Mouse (Mus musculus) neural tube, embryonic 14.5 days (tissue): ENCODE results near the gene Nectin3. TPM values are rescaled to one million over a fixed set of nuclear protein-coding genes. Genes with fewer than 3 reads are reported as not detected.

Experiments used
- ATAC-seq: fragments of 200-750 bp; cut with Nextera tagmentation; 2 replicates; pipeline ENCODE4 v1.8.0; 2017; ENCODE audit warnings: low read depth, mild to moderate bottlenecking, moderate TSS enrichment, moderate library complexity
- H3K27ac ChIP-seq: fragments of 300-500 bp; sonication (generic); 2 replicates; pipeline ENCODE4 v1.5.1; 2014; ENCODE audit warnings: low read depth, mild to moderate bottlenecking, control low read depth, low read length, moderate library complexity, mixed read lengths
- H3K27me3 ChIP-seq: fragments of 300-500 bp; sonication (generic); 2 replicates; pipeline ENCODE4 v1.6.1; 2014; ENCODE audit warnings: low read length; ENCODE audit not compliant: control insufficient read depth, insufficient read depth
- H3K36me3 ChIP-seq: fragments of 300-500 bp; sonication (generic); 2 replicates; pipeline ENCODE4 v1.6.1; 2014; ENCODE audit warnings: low read length, mixed read lengths; ENCODE audit not compliant: control insufficient read depth, insufficient read depth
- H3K4me1 ChIP-seq: fragments of 300-500 bp; sonication (generic); 2 replicates; pipeline ENCODE4 v1.6.1; 2014; ENCODE audit warnings: low read length; ENCODE audit not compliant: control insufficient read depth, insufficient read depth
- H3K4me2 ChIP-seq: fragments of 300-500 bp; sonication (generic); 2 replicates; pipeline ENCODE4 v1.6.1; 2014; ENCODE audit warnings: mild to moderate bottlenecking, low read depth, low read length, control low read depth
- H3K4me3 ChIP-seq: fragments of 300-500 bp; sonication (generic); 2 replicates; pipeline ENCODE4 v1.5.1; 2014; ENCODE audit warnings: low read depth, low read length, control low read depth, mixed read lengths
- H3K9ac ChIP-seq: fragments of 300-500 bp; sonication (generic); replicated peaks from 2 replicates; pipeline ENCODE4 v1.6.1; 2014; ENCODE audit warnings: low read depth, mild to moderate bottlenecking, control low read depth, low read length, mixed read lengths
- H3K9me3 ChIP-seq: fragments of 300-500 bp; sonication (generic); 2 replicates; pipeline ENCODE4 v1.6.1; 2016; ENCODE audit warnings: low read length; ENCODE audit not compliant: control insufficient read depth
- WGBS: fragments of 180-500 bp; shearing (Covaris S2); extraction: QIAGEN DNeasy Blood & Tissue Kit; methylation state at CpG from one replicate; pipeline ENCODE4 v1.1.7; 2014; 5-methylcytosine and 5-hydroxymethylcytosine counted together
- polyA plus RNA-seq: library from polyadenylated mRNA; unstranded; fragments of >200 nt; fragmentation: Nextera tagmentation; extraction: Ambion mirVana; gene quantifications from 2 replicates; pipeline ENCODE4 v1.2.1, GENCODE M21; 2014

Nectin3 gene
- polyA plus RNA-seq, 1 experiment from 2014 or later: 29.5 TPM

DNA sequence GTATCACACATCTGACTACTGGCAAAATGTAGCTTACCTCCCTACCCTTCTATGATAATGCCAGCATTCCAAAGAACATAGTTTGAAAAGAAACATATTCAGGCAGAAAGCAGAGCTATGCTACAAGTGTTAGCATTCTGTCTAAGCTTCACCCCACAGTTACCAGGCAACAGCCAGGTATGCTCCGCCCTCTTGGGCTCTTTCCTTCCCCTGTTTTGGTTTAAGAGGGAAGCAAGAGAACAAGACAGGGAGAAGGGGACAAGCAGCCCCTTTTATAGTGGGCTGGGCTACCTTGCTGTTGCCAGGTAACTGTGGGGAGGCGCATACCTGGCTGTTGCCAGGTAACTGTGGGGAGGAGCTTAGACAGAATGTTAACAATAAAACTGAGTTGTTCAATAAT lies 4.0 kb upstream of the Nectin3 start:
- H3K4me2 ChIP-seq: no peak overlapping the region
- WGBS: 87% methylated on average over 2 of the region's 2 CpGs

DNA sequence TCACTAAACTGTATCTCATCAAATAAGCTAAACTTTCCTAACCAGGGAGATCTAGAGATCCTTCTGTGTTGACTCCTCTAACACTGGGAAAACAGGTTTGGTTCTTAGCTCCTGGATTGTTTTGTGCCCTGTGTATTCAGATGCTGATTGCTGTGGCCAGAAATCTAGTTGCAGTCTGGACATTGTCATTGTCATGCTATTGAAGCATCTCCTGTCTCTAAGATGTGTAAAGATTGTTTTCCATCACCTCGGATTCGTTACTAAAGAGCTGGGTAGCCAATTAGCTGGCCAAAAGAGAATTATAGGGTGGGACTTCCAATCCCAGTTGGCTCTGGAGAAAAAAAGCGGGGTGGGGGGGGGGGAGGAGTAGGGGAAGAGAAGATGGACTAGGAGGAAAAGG lies 2.4 kb upstream of the Nectin3 start:
- no peaks in the 10 kb centered on the region for H3K36me3 ChIP-seq
- WGBS: 67% methylated on average over 3 of the region's 3 CpGs
- no peak overlapping the region for H3K4me3 ChIP-seq
- no peak overlapping the region for H3K9ac ChIP-seq
- H3K9me3 ChIP-seq: no peaks in the 10 kb centered on the region
- H3K4me2 ChIP-seq: no peak overlapping the region
- H3K4me1 ChIP-seq: peaks cover 10% of the 10 kb centered on the region; the same call in 1 of the 2 replicates
- H3K27ac ChIP-seq: no peak overlapping the region
- no peaks in the 10 kb centered on the region for H3K27me3 ChIP-seq
- no peak for ATAC-seq

More for the DNA sequence above, 4.0 kb upstream of the Nectin3 start:
- Histone ChIP-seq H3K9me3 (no peaks in the 10 kb centered on the region), H3K4me1 (peaks cover 10% of the 10 kb centered on the region; the same call in 1 of the 2 replicates), H3K36me3 (no peaks in the 10 kb centered on the region), H3K9ac (no peak overlapping the region), H3K4me3 (no peak overlapping the region), H3K27me3 (no peaks in the 10 kb centered on the region), H3K27ac (no peak overlapping the region)
- no peak for ATAC-seq

DNA sequence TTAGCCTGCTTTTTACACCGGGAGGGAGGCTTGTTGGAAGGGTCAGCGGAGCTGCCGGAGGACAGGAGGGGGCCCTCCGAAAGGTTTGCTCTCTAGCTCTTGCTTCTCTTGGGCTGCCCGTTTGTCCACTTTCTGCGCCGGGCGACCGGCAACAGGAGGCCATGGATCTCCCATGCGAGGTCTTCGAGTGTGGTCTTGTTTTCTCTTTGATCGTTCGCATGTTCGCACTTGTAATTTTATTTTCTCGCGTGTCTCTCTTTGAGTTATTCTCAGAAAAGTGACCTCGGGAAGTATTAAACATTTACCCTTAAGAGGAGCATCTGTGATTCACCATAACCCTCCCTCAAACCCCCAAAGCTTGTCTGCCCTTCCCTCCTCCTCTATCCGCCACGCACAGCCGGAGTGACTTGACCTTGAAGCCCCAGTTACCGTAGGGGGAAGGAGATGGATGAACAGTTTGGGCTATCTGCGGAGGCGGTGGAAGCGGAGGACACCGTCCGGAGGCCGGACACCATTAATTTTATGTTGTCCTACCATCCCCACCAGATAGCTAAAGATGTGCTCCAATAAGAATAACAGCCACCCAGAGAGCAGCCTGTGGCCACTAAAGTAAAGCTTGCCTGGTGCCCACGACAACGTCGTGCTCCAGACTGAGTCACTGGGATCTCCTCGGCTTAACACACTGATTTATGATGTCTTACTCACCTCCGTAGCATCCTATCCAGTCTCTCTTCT lies 472 bp downstream of the Nectin3 start:
- no peak for ATAC-seq
- Histone ChIP-seq H3K4me1 (peaks cover 22% of the 10 kb centered on the region; the same call in 1 of the 2 replicates), H3K9ac (peak overlapping the region; percentile 91), H3K36me3 (no peaks in the 10 kb centered on the region), H3K9me3 (no peaks in the 10 kb centered on the region), H3K4me3 (peak overlapping the region; percentile 91), H3K4me2 (peak overlapping the region; percentile 91), H3K27ac (peak overlapping the region; percentile 87), H3K27me3 (no peaks in the 10 kb centered on the region)
- under 1% methylated on average over 32 of the region's 32 CpGs for WGBS

DNA sequence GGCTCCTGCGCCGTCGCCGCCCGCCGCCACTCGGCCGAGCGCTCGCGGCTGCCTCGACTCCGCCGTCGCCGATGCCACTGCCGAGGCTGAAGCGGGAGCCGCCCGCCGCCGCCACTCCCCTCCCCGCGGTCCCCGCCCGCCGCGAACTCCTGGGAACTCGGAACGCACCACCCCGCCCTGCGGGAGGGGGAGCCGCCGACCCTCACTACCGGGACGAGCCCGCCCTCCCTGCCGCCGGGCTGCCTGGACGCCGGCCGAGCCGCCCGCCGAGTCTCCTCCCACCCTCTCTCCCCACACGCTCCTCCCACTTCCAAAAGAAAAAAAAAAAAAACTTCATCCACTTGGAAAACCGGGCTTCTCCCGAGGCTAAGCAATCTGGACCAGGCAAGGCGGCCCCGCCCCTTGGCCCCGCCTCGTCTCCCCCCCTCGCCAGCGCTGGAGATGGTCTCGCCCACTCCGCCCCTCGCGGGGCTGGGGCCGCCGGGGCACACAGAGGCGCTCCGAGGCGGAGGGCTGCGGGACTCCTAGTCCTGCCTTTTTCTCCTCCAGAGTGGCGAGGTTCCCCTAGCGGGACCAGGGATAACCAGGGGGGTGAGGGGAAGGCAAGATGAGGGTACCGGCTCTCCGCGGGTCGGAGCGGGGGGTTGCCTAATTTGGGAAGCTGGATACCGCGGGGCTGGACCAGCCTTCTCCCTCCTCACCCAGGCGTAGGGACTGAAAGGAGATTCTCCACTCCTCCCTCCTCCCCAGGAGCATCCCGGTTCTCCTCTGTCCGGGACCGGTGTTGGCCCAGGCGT lies 1.2 kb downstream of the Nectin3 start:
- H3K36me3 ChIP-seq: no peaks in the 10 kb centered on the region
- H3K4me1 ChIP-seq: peaks cover 22% of the 10 kb centered on the region; the same call in 1 of the 2 replicates
- H3K27ac ChIP-seq: peak overlapping the region; percentile 87
- peak; percentile 96 for ATAC-seq
- H3K9me3 ChIP-seq: no peaks in the 10 kb centered on the region
- H3K9ac ChIP-seq: peak overlapping the region; percentile 91
- H3K27me3 ChIP-seq: no peaks in the 10 kb centered on the region
- peak overlapping the region; percentile 91 for H3K4me2 ChIP-seq
- peak overlapping the region; percentile 91 for H3K4me3 ChIP-seq
- 1% methylated on average over 56 of the region's 78 CpGs for WGBS

DNA sequence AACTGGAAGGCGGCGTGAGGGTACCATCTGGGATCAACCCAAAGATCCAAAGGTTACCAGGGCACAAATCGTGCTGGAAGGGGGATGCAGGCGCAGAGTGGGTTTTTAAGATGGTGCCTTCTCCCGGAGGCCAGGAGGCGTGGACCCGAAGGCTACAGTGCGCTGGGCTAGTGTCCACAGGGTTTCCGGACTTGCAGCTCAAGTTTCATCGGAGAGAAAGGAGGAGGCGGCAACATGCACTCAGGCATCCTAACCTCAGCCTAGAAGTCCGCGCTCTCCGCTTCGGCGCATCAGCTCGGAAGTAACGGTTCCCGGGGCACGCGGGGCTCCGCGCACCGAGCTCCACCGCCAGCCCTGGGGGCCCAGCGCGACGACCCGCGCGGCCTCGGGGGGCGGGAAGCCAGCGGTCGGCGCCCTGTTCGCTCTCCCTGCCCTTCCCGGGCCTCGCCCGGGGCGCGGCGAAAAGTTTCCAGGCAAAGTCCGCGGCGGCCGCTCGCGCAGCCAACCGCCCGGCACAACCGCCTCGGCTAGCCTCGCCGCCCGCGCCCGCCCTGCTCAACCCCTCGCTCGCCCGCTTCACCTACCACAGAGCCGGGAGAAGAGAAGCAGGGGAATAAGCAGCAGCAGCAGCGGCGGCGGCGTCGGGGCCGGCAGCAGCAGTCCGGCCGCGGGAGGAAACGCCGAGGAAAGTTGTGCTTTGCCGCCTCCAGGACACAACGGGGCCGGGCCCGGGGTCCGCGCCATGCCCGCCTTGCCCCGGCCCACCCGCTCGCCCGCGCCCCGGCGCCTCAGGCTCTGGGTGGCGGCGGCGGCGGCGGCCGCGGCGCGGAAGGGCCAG lies 2.1 kb downstream of the Nectin3 start:
- peak overlapping the region; percentile 91 for H3K9ac ChIP-seq
- peak overlapping the region; percentile 87 for H3K27ac ChIP-seq
- no peaks in the 10 kb centered on the region for H3K36me3 ChIP-seq
- H3K27me3 ChIP-seq: no peaks in the 10 kb centered on the region
- peak overlapping the region; percentile 91 for H3K4me3 ChIP-seq
- H3K4me2 ChIP-seq: peak overlapping the region; percentile 91
- no peaks in the 10 kb centered on the region for H3K9me3 ChIP-seq
- peaks cover 22% of the 10 kb centered on the region; the same call in 1 of the 2 replicates for H3K4me1 ChIP-seq
- peak; percentile 38 for ATAC-seq
- WGBS: under 1% methylated on average over 57 of the region's 96 CpGs

DNA sequence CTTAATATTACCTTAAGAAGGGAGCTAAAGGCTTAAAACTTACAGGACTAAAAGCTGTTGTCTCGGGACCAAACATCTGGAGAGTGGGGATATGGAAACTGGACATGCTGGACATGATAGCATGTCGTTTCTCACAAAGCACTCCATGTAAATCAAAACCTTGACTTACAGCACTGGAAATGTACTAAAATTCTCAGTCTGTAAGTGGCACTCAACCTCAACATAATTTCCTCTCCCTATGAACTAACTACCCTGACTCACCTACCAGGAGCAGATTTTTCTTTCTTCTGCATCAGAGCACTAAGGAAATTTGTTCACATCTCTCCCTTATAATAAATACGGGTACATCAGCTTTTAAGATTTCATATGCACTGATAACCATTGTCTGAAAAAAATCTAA lies 3.1 kb downstream of the Nectin3 start:
- Histone ChIP-seq H3K27me3 (no peaks in the 10 kb centered on the region), H3K27ac (no peak overlapping the region), H3K9ac (peak overlapping the region; percentile 91; the same call in 1 of the 2 replicates), H3K36me3 (no peaks in the 10 kb centered on the region), H3K4me2 (peak overlapping the region; percentile 91), H3K4me3 (peak overlapping the region; percentile 91), H3K9me3 (no peaks in the 10 kb centered on the region), H3K4me1 (peaks cover 22% of the 10 kb centered on the region; the same call in 1 of the 2 replicates)
- no peak for ATAC-seq
- 32% methylated on average over 3 of the region's 3 CpGs for WGBS

DNA sequence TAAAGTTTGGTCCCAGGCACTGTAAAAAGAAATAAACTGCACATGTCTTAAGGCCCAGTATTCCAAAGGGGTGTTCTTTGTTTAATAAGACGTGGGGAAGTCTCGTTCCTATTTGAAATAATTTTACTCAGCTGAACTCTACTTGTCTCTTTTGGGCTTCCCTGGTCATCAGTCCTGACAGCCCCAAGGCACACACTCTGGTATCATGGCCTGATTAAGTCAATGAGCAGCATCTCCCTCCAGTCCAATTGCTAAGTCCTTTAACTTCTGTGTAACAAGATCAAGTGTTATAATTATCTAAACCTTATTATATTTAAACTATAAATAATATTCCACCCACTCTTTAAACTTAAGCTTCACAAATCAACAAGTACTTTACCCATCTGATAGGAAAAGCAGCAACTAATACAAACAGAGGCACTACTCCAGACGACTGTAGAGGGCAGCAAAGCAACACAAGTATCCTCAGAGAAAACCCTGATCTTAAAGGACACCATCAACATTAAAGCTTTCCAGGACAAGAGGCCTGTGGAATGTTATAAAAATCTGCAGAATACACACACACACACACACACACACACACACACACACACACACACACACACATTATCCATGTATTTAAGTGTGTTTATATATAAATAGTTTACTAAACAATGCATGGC lies 10.8 kb downstream of the Nectin3 start:
- 58% methylated on average over 3 of the region's 3 CpGs for WGBS
- Histone ChIP-seq H3K9me3 (no peaks in the 10 kb centered on the region), H3K27ac (no peak overlapping the region), H3K9ac (no peak overlapping the region), H3K4me3 (no peak overlapping the region), H3K4me2 (no peak overlapping the region), H3K4me1 (0 out of 2 replicates have a peak, but pooled peaks cover 4% of the 10 kb centered on the region), H3K27me3 (no peaks in the 10 kb centered on the region), H3K36me3 (no peaks in the 10 kb centered on the region)
- peak; percentile 64; the same call in 1 of the 2 replicates for ATAC-seq

DNA sequence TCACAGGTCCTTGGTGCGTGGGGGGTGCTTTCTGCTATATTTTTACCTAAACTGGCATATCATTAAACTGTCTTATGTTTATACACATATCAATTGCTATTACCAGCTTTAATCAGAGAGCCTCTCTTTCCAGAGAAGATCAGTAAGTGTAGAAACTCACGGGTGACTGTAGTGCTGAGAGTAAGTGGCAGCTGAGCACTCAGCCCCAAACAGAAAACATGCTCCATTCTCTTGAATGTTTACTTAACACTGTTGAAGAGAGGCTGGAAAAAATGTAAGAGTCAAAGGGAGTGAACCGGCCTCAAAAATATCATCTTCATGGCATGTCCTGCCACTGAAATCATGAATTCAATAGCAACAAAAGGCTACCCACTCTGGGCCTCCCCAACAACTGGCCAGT lies 21.0 kb downstream of the Nectin3 start:
- Histone ChIP-seq H3K9ac (no peak overlapping the region), H3K27ac (no peak overlapping the region), H3K4me3 (no peak overlapping the region), H3K9me3 (no peaks in the 10 kb centered on the region), H3K27me3 (no peaks in the 10 kb centered on the region), H3K4me2 (no peak overlapping the region), H3K36me3 (no peaks in the 10 kb centered on the region), H3K4me1 (no peaks in the 10 kb centered on the region)
- 86% methylated on average over 3 of the region's 3 CpGs for WGBS
- no peak for ATAC-seq
